Mouse (Mus musculus): ENCODE measurements around the gene Fam102a. TPM values are rescaled to one million over a fixed set of nuclear protein-coding genes. Genes with fewer than 3 reads are reported as not detected.

Fam102a gene
- polyA plus RNA-seq, 3 experiments from 2014 or later, result 40.7 to 52.4 (median 50.7) TPM

DNA sequence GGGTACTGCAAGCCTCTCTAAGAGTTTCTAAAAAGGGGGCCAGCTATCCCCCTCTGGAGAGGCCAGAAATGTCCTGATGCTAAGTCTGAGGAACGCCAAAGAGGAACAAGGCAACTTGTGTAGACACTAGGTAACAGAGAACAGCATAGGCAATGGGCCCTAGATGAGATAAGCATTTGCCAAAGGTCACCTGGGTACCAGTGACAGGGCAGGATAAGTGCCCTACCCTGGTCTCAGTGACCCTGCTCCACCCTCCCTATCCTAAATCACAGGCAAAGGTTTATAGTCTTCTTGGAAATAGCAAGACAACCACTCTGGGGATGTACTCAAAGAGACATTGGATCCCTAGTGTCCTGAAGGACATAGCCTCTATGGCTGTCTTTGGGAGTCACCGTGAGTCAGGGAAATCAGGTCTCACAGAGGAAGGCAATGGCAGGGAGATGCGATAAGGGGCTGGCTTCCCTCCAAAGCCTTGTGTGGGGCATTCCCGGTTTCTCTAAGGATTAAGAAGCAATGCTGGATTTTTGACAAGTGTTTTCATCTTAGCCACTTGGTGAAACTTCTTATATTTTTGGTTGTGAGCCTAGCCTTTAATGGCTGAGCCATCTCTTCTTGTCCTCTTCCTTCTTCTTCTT is 17.8 kb upstream of the Fam102a start:
- no peak for ATAC-seq

DNA sequence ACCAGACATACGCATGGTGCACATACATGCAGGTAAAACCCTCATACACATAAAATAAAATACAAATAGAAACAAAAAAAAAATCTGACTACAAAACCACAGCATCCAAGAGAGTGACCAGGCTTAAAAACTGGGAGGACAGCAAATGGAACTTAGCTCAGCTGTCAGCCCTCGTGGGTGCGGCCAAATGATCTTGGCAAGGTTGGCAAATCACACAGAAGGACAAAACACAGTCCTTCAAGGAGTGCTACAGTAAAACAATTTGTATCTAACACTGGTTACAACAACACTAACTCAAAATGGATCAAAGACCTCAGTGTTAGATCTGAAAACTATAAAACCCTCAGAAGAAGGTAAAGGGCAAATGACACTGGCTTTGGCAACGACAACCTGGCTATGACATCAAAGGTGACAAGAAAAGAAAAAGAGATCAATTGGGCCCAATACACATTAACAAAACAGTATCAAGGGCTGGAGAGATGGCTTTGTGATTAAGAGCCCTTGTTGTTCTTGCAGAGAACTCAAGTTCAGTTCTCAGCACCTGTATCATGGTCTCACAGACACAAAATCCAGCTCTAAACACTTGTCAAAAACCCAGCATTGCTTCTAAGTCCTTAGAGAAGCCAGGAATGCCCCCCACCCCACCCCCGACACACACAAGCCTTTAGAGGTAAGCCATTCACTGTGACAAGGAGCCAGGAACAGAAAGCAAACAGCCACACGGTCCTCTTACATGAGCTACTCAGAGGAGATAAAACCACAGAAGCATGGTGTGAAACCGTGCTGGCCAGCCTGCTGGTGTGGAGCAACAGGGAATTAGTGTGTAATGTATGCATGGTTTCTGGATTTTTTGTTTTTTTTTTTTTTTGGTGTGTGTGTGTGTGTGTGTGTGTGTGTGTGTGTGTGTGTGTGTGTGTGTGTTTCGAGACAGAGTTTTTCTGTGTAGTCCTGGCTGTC is 14.8 kb upstream of the Fam102a start:
- no peak for ATAC-seq

DNA sequence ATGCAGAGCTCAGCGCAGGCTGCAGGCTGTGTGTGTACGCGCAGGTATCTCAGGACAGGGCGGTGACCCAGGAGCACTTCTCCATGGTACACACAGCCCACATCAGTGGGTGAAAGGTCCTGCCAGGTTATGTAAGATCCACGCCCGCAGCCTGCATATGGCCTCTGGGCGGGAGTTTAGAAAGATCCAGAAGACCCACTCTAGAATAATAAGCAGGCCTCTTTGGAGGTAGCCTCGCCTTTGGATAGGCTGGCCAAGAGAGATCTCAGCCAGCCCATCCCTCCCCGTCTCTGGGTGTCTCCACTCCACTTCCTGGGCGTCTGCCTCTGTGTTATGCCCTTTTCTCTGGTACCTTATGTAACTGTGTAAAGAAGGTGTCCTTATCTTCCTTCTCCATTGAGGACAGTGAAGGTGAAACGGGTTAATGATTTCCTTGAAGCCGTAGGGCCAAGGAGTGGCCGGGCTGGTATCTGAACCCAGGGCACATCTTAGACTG is 10.5 kb upstream of the Fam102a start:
- no peak for ATAC-seq

DNA sequence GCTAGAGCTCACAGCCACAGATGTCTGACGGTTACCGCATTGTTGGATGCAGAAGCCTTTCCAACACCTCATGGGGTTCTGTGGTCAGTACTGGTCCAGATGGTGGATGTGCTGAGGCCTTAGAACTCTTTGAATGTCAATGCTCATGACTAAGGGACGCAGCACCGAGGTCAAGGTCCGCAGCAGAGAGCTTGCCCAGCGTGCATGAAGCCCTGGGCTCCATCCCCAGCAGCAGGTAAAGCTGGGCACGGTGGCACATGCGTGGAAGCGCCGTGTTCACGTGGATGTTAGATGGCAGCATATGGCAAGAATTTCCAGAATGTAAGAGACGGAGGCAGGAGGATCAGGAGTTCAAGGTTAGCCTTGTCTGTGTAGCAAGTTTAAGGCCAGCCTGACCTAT is 9.3 kb upstream of the Fam102a start:
- no peak for ATAC-seq

DNA sequence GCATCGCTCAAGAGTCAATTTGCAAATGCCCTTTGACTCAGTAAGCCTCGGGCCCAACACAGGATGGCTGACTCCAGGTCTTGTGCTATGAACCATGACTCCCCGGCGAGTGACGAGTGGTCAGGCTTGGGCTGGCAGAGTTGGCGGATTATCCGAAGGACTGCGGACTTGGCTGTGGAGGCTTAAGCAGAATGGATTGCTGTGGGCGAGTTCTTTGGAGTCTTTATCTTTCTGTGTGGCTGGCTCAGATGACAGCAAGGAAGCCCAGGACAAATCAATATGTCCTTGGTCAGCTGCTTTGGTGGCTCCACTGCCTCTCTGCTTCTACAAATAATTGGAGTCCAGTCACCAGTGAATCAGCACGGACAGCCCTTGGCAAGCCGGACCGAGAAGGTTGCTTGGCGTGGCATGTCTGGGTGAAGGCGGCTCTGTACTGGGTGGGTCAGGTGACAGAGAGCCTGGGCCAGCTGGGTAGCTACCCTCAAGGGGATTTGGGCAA is 7.6 kb upstream of the Fam102a start:
- no peak for ATAC-seq

DNA sequence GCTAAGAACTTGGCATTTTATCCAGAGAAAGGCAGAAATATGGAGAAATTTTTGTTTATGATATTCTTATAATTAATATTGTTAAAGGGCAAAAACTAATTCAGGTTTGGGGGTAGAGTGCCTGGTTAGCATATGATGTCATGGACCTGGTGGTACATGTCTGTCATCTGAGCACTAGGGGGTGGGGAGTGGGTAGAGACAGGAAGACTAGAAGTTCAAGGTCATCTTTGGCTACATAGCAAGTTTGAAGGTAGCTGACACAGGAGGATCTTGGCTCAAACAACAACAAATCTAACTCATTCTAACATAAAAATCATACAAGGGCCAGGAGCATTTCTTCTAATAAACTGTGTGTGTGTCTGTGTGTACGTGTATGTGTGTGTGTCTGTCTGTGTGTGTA is 6.8 kb upstream of the Fam102a start:
- ATAC-seq, result no peak

DNA sequence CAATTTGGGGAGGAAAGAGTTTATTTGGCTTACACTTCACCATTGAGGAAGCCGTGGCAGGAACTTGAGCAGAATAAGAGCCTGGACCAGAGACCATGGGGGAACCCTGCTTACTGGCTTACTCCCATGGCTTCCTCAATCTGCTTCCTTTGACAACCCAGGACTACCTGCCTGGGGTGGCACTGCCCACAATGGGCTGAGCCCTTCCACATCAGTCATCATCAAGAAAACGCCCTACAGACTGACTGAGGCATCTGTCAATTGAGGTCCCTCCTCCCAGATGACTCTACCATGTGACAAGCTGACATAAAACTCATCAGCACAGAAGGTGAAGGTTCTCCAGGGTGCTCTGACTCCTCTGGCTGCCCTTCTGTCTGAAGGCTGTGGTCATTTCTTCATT is 4.7 kb upstream of the Fam102a start:
- no peak for ATAC-seq

DNA sequence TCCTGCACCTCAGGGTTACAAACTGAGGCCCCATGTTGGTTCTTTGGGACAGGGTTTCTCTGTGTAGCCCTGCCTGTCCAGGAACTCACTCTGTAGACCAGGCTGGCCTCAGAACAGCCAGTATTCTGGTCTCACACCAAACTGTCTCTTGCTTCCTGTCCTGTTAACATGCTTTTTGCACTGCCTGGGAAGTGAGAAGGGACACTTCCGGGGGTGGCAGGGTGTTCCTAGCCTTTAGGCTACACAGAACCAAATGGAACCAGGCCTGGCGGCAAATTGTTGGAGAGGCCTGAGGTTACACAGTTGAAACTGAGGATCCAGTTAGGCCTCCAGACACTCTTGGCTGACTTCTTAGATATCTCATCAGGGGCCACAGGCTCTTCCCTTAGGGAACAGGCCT is 2.0 kb upstream of the Fam102a start:
- no peak for ATAC-seq

DNA sequence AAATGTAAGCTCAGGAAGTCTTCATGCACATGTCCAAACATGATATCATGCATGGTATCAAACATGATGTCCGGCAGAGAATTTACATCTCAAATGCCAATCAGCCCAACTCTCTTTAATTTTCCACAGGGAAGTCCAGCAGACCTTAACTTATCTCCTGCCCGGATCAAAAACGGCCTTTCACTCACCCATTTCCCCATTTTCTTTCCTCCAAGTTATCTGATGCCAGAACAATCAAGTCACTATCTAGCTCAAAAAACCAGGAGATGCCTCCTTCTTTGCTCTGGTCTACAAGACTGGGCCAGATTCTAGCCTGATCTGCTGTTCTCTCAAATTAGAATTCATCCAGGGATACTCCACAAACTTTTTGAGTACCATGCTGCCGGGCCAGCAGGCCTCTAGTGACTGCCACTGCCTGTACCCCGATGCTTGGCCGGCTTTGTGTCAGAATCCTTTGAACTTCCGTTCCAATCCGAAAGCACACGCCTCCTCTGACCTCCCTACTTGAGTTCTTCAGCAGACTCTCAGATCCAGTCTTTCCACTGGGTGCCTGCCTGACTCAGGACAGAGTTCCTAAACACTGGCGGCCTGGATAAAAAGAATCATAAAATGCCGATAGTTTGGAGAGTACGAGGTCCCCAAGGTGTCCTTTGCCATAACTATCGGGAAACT is 935 bp upstream of the Fam102a start:
- no peak for ATAC-seq

DNA sequence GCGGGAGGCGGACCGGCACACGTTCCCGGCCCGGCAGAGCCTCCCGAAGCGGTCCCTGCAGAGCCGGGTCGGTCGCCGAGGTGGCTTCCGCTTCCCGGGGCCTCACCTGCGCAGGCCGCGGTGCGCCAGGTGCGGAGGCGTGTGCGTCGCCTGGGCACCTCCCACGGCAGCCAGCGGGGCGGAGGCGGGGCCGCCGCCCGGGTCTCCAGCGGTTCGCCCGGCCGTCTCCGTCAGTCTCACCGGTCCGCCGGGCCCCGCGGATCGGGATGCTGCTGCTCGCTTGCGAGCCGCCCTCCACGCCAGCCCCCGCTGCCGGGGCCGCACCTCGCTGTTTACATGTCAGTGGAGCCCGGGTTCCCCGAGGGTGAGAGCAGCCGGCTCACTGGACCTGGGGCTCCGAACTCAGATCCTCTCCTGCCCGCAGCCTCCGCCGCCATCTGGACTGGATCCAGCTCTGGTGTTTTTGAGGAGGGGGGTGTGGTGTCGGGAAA is 414 bp downstream of the Fam102a start:
- ATAC-seq, result peak; percentile 69

DNA sequence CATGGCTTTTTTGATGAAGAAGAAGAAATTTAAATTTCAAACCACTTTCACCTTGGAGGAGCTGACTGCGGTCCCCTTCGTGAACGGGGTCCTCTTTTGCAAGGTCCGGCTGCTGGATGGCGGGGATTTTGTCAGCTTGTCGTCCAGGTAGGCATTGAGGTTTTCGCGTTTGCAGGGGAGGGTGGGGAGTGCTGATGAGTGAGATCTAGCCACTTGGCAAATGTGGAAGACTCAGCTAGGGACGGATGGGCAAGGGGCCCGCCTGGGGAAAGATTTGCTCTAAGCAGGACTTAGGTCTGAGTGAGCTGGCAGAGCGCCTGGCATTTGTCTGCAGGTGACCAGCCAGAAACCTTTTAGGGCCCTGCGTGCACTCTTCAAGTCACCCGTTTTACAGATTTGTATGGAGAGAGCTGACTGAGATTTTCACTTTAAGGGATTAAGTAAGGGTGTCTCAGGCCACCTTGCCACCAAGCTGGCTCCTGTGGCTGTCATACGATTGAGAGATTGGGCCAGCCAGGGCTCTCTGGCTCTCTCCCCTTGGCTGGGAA is 1.0 kb downstream of the Fam102a start:
- no peak for ATAC-seq

DNA sequence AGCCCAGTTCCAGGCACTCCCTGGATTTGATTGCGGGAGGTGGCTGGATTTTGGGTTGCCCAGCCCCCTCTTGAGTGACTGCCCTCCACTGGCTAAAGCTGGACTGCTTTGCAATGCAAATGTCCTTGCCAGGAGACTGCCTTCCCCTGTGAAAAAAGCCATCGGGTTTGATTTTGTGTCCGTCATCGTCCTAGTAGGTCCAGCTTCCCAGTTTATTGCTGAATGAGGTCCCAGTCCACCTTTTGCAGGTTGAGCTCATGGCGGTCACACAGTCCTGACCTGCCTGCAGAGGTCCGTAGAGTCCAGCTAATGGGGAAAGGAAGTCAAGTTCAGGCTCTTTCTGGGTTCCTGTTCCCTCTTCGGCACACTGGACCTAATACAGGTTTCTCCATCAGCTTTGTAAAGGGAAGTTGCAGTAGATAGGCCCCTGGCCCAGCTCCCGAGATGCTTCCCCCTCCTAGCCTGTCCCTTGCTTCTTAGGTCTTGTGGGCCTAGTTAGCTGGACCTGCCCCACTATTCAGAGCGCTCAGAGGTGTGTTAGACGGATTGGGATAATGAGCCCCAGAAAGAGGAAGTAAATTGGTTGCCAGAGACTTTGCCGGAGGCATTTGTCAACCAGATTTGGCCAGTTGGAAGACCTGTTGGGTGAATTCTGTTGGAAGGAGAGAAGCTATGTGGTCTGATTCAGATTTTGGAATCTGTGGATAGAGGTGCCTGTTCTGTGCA is 1.7 kb downstream of the Fam102a start:
- ATAC-seq, result no peak

DNA sequence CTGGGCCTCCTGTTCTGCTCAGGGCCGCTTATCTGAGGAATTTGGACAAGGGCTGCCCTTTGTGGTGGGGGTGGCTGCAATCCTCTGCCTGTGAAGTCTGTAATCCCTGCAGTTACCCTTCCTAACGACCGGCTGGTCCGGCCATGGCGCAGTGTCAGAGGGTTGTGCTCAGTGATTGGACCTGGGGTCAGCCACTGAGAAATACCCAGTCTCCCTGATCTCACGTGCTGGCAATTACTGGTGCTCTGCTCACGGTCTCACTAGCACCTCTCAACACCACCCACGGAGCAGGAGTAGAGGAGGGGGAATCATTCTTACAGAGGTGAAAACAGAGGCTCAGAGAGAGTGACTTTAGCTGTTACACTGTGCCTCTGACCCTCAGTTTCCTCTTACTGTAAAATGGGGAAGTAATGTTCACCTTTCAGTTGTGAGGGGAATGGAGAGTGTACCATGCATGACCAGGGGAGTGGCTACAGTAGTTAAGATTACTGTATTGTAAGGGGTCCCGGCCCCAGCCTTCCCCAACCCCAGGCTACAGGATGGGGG is 2.3 kb downstream of the Fam102a start:
- no peak for ATAC-seq

DNA sequence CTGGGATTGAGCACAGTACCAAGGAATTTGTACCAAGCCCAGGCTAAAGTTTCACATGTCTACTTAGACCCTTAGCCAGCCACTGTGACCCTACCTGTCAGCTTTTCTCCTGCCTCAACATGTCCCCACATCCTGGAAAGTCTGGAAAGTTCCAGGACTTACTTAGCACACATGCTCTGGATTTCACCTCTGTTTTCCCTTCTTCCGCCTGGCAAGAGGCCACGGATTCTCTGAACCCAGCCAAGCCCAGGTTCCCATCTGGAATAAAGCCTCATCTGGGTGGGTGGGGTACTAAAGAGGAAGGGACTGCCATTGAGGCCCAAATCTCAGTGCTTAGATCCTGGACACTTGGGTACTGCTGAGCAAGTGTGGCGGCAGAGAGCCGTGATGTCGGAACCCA is 2.8 kb downstream of the Fam102a start:
- no peak for ATAC-seq

DNA sequence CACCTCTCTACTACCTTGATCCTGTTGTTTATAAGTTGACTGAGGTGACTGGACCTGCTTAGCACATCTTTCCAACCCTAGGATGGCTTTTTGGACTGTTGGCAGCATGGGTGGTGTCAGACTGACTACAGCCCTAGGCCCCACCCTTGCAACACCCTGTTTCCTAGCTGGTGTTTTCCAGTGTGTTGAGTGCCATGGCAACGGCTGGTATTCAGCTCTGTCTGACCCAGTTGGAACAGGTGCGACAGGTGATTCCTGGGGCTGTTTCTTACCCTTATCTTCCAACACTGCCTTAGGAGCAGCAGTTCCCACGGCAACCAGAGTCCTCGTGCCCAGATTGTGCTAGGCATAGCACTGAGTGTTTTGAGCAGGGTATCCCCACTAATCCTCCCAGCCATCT is 3.3 kb downstream of the Fam102a start:
- ATAC-seq, result no peak

DNA sequence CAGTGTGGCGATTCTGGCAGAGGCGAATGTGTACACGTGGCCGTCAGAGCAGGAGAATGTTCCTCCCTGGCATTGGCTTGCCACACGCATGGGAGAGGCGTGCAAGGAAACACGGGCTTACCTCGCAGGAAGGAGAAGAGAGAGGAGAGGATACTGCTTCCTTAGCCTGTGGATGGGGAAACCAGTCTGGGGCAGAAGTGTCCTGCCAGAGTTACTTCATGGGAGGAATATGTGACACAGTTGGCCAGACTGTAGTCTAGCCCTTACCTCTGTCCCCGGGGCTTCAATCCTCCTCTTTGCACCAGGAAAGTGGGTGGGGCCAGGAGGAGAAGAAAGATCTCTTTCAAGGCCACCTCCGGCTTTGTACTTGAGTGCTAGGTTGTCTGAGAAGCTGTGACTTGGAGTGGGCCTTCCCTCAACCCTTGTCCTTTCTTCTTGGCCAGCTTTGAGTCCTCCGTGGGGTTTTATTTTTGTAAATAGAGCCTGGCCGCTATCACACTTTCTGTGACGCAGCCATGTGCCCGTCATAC is 4.4 kb downstream of the Fam102a start:
- ATAC-seq, result no peak

DNA sequence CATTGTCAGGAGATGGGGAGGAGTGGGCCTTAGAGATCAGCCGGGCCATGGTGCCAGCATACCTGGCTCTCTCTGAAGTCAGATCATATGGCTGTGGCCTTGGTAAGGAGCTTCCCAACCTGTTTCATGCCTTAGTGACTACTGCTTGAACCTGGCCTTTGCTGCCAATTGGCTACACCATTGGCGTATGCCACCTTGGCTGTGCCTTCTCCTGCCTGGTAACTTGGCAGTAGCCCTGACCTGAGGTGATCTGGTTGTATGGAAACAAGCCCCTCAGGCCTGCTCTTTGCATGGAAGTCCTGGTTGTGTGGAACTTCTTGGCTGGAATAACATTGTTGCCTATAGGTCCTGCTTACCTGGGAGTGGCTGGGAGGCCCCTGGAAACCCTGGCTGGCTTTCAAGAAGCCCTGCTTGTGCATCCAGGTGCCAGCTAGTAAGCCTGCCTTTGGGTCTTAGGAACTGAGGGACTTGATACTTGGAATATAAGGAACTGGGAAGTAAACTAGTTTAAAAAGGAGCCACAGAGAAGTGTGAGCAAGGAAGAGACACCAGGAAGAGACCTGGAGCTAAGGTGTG is 6.3 kb downstream of the Fam102a start:
- ATAC-seq, result no peak

DNA sequence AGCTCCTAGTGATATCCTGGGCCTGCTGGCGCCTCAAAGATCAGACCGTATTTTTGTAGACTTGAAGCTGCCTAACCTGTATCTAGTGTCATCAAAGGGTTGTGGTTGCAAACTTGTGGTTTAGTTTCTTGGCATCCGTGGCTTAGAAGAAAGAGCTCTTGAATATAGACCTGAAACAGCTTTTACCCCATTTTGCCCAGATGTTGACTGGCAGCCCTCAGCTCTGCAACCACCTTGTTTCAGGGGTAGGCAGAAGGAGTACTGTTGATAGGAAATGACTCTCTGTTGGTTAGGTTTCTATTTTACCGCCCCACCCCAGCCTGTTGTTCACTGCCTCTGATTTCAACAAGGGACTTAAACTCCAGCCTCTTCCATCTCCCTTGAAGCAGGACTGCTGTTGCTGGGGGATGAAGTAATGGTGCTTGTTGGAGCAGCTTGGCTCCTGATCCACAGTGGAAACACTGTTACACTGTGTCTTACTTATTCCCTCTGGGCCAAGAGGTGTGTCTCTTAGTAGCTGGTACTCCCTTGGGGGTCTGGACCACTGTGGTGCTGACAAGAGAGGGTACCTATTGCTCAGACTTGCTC is 6.9 kb downstream of the Fam102a start:
- peak; percentile 83 for ATAC-seq

DNA sequence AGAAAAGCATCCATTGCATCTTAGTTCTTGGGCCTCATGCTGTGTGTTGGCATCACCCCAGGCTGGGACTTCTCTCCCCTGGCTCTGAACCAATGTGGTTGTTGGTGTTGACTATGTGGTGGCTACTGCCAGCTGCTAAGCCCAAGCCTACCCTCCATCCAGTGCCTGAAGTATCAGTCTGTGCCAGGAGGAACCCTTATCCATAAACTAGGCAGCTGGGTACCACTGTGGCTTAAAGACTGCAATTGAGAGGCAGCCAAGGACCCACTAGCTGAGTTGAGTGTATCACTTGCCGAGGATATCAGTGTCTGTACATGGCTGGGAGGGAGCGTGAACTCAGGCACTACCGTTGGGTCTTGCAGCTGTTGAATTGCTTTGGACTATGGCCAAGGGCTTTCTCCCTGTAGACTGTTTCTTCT is 7.9 kb downstream of the Fam102a start:
- no peak for ATAC-seq

DNA sequence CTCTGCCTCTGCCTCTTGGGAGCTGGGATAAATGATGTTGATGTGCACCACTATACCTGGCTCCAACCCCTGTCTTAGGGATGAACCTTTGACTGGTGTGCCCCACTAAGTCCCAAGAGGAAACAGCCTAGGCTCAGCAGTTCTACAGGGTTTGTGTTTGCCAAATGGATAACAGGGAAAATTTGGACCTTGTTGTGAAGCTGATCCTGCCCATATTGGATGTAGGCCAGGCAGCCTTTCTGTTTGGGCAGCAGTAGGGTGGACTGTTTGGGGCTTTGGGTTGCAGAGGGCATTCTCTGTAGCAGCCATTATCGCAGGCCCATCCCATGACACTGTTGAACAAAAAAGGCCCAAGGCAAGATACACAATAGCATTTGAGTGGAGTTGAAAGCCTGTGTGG is 11.8 kb downstream of the Fam102a start:
- ATAC-seq, result no peak

DNA sequence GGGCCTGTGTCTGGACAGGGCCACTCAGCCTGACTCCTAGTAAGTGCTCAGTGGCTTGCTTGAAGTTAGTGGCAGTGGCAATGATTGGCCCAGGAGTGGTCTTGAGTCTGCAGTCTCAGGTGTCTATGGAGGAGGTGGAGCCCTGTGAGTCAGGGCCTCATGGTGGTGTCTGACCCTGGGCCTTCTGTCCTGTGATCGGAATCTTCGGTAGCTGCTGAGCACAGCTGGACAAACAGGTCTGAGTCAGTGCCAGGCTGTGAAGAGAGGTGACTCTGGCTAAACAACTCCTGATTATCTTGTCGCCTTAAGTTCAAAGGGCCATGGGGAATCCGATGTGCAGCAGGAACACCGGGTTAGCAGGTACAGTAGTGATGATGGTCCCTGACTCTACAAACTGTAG is 12.2 kb downstream of the Fam102a start:
- ATAC-seq, result no peak

Data from inflammation-experienced regulatory T-cells, adult 6 months (primary cell).